In the genomic region with DNA sequence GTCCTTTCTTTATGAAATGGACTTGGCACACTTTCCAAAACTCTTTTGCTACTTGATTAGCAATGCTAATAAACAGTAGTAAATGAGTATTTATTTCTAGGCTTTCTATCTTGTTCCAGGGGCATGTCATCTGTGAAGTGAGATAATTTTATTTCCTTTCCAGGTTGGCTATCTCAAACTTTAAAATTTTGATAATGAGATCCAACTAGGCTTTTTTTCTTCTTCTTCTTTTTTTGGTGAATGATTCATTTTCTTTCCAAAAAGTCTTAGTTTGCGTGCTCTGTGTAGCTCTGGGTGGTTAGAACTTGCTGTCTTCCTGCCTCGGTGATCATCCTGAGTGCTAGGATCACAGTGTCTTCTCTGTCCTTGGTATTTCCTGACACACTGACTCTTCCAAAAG, we compare ENCODE assay signal across 21 mouse cellular contexts. TPM values are rescaled to one million over a fixed set of nuclear protein-coding genes. Genes with fewer than 3 reads are reported as not detected.
A peak's percentile ranks its signal among the peaks of the same experiment; 100 is the strongest.
DNase-seq lines count a peak whose midpoint lies in the region; ATAC-seq and TF ChIP-seq lines count a peak whose summit lies in the region.
"Had no signal": no experiment of that assay in that cellular context is flagged by ENCODE, and none has a peak within 500 bp of the region (broad histone marks: within the 10 kb centered on the region; RNA-seq: fewer than 3 reads in every experiment).

No protein-coding gene starts in this region.

- TF ChIP-seq EP300 in liver, embryonic 14.5 days (IDR thresholded peaks at IDR 0.05; ENCODE audit: low read depth) = 0 out of 2 replicates have a peak, but pooled peaks have one; percentile 23
- peak; percentile 69 for TF ChIP-seq EP300 in liver, postnatal 0 days (IDR thresholded peaks at IDR 0.05; ENCODE audit: low read depth)
- peak; percentile 96 to 98 for TF ChIP-seq EP300 in MEL (IDR thresholded peaks at IDR 0.05; ENCODE audit: low read depth in 1 of 2, low read length in 2 of 2)

- no peak for DNase-seq in liver, embryonic 14.5 days (ENCODE audit: low read depth in 3 of 3, low spot score in 3 of 3)
- DNase-seq in liver, embryonic 11.5 days (ENCODE audit: low spot score) = no peak
- DNase-seq in liver, postnatal 0 days = no peak
- peak; percentile 65 for DNase-seq in MEL (ENCODE audit: low read depth, low spot score)
- no peak for DNase-seq in testis, postnatal 14 days (ENCODE audit: low spot score)
- DNase-seq: adrenal gland, adult 2 months; adrenal gland, adult 8-10 months; adrenal gland, postnatal 10 days; adrenal gland, postnatal 14 days; adrenal gland, postnatal 25 days; adrenal gland, postnatal 36 days; B cell, adult 2 months; cerebellum, adult 11 months; cerebellum, adult 11-12 months; cerebellum, adult 18-20 months; cerebellum, adult 2 months had no signal

- no peak overlapping the region for H3K4me3 ChIP-seq in liver, embryonic 14.5 days (ENCODE audit: insufficient read depth in 1 of 2, low read depth in 2 of 2, low read length in 2 of 2)
- no peak overlapping the region for H3K4me3 ChIP-seq in liver, embryonic 11.5 days (ENCODE audit: low read depth, low read length)
- no peak overlapping the region for H3K4me3 ChIP-seq in liver, postnatal 0 days (ENCODE audit: low read depth, low read length)
- H3K4me3 ChIP-seq in liver, embryonic 12.5 days = no peak overlapping the region
- no peak overlapping the region for H3K4me3 ChIP-seq in MEL (ENCODE audit: control insufficient read depth in 1 of 2, insufficient read depth in 1 of 2, low read depth in 2 of 2, low read length in 2 of 2)

- no peak overlapping the region for H3K4me2 ChIP-seq in liver, embryonic 14.5 days (ENCODE audit: low read depth)
- no peak overlapping the region for H3K4me2 ChIP-seq in liver, embryonic 11.5 days
- no peak overlapping the region for H3K4me2 ChIP-seq in liver, postnatal 0 days (ENCODE audit: low read depth, low read length)
- H3K4me2 ChIP-seq in liver, embryonic 12.5 days = no peak overlapping the region

- H3K9me3 ChIP-seq in liver, embryonic 14.5 days (ENCODE audit: control insufficient read depth, low read length) = no peaks in the 10 kb centered on the region
- H3K9me3 ChIP-seq in liver, embryonic 11.5 days (ENCODE audit: control insufficient read depth, low read length) = no peaks in the 10 kb centered on the region
- no peaks in the 10 kb centered on the region for H3K9me3 ChIP-seq in liver, postnatal 0 days (ENCODE audit: low read length)
- no peaks in the 10 kb centered on the region; the same call in 1 of the 2 replicates for H3K9me3 ChIP-seq in liver, embryonic 12.5 days (replicated peaks)
- no peaks in the 10 kb centered on the region for H3K9me3 ChIP-seq in MEL (replicated peaks; ENCODE audit: insufficient read depth, low read length)

- no peaks in the 10 kb centered on the region for H3K27me3 ChIP-seq in liver, embryonic 14.5 days (ENCODE audit: control insufficient read depth, insufficient read depth, low read length)
- H3K27me3 ChIP-seq in liver, embryonic 11.5 days (replicated peaks; ENCODE audit: control insufficient read depth, insufficient read depth, low read length) = no peaks in the 10 kb centered on the region
- no peaks in the 10 kb centered on the region for H3K27me3 ChIP-seq in liver, postnatal 0 days (ENCODE audit: insufficient read depth, low read length)
- no peaks in the 10 kb centered on the region for H3K27me3 ChIP-seq in liver, embryonic 12.5 days (replicated peaks)
- no peaks in the 10 kb centered on the region for H3K27me3 ChIP-seq in MEL (ENCODE audit: control insufficient read depth in 1 of 2, insufficient read depth in 2 of 2, low read length in 2 of 2)
- H3K27me3 ChIP-seq: CH12.LX, Patski had no signal

- peaks cover 61% of the 10 kb centered on the region for H3K36me3 ChIP-seq in liver, embryonic 14.5 days (replicated peaks; ENCODE audit: control insufficient read depth, insufficient read depth, low read depth)
- peaks cover 48% of the 10 kb centered on the region for H3K36me3 ChIP-seq in liver, embryonic 11.5 days (ENCODE audit: control insufficient read depth, insufficient read depth, low read length)
- H3K36me3 ChIP-seq in liver, postnatal 0 days (replicated peaks; ENCODE audit: insufficient read depth, low read length) = peaks cover 77% of the 10 kb centered on the region
- peaks cover 94% of the 10 kb centered on the region for H3K36me3 ChIP-seq in liver, embryonic 12.5 days
- peaks cover 20 to 42% of the 10 kb centered on the region in 2 experiments for H3K36me3 ChIP-seq in MEL (ENCODE audit: control insufficient read depth in 1 of 2, insufficient read depth in 2 of 2, low read length in 2 of 2)

- no peak for ATAC-seq in liver, embryonic 14.5 days (ENCODE audit: insufficient read depth)
- no peak for ATAC-seq in liver, embryonic 11.5 days (replicated peaks; ENCODE audit: low FRiP score)
- no peak for ATAC-seq in liver, postnatal 0 days
- ATAC-seq in liver, embryonic 12.5 days = no peak
- ATAC-seq: activated CD4-positive, CD25-positive, alpha-beta regulatory T cell, adult 4 months; CD4-positive, CD25-positive, alpha-beta regulatory T cell, adult 4 months; Patski had no signal

- no peak overlapping the region for H3K9ac ChIP-seq in liver, embryonic 14.5 days (replicated peaks)
- no peak overlapping the region for H3K9ac ChIP-seq in liver, embryonic 11.5 days (ENCODE audit: low read depth, low read length)
- no peak overlapping the region for H3K9ac ChIP-seq in liver, postnatal 0 days (replicated peaks)
- H3K9ac ChIP-seq in liver, embryonic 12.5 days = no peak overlapping the region
- peak overlapping the region; percentile 31; the same call in 1 of the 2 replicates for H3K9ac ChIP-seq in MEL (ENCODE audit: control insufficient read depth, low read depth, low read length, poor library complexity, severe bottlenecking)

- no peak for TF ChIP-seq RAD21 in MEL (IDR thresholded peaks at IDR 0.05; ENCODE audit: low read depth, low read length)

- no peak for TF ChIP-seq POLR2A in MEL (IDR thresholded peaks at IDR 0.05; ENCODE audit: control insufficient read depth in 1 of 2, insufficient read depth in 1 of 2, low read depth in 1 of 2, low read length in 2 of 2, poor library complexity in 1 of 2)

- WGBS in liver, embryonic 14.5 days (ENCODE audit: insufficient replicate concordance) = 83% methylated on average over 2 of the region's 2 CpGs
- WGBS in liver, embryonic 11.5 days = 79% methylated on average over 2 of the region's 2 CpGs
- WGBS in liver, postnatal 0 days (ENCODE audit: insufficient replicate concordance) = 67% methylated on average over 2 of the region's 2 CpGs
- 82% methylated on average over 2 of the region's 2 CpGs for WGBS in liver, embryonic 12.5 days (ENCODE audit: insufficient replicate concordance)

- no peaks in the 10 kb centered on the region for H3K79me2 ChIP-seq in MEL (ENCODE audit: control insufficient read depth, insufficient read depth, low read length, poor library complexity)

- peaks cover 4% of the 10 kb centered on the region in 2 experiments for H3K4me1 ChIP-seq in liver, embryonic 14.5 days (replicated peaks; ENCODE audit: control insufficient read depth in 2 of 2, insufficient read depth in 2 of 2, low read length in 1 of 2)
- H3K4me1 ChIP-seq in liver, embryonic 11.5 days (replicated peaks; ENCODE audit: control insufficient read depth, insufficient read depth, low read length) = peaks cover 4% of the 10 kb centered on the region
- peaks cover under 1% of the 10 kb centered on the region; the same call in 1 of the 2 replicates for H3K4me1 ChIP-seq in liver, postnatal 0 days (ENCODE audit: insufficient read depth)
- peaks cover 21% of the 10 kb centered on the region for H3K4me1 ChIP-seq in liver, embryonic 12.5 days
- H3K4me1 ChIP-seq in MEL (ENCODE audit: control insufficient read depth in 1 of 2, insufficient read depth in 2 of 2, low read length in 2 of 2) = peaks cover 25 to 31% of the 10 kb centered on the region in 2 experiments

- no peak for TF ChIP-seq CTCF in liver, embryonic 14.5 days (IDR thresholded peaks at IDR 0.05; ENCODE audit: low read depth)
- TF ChIP-seq CTCF in liver, postnatal 0 days (IDR thresholded peaks at IDR 0.05; ENCODE audit: low read depth) = no peak
- no peak for TF ChIP-seq CTCF in MEL (IDR thresholded peaks at IDR 0.05 in 2 of 3, conservative IDR thresholded peaks at IDR 0.05 in 1 of 3; ENCODE audit: control insufficient read depth in 1 of 3, insufficient read depth in 1 of 3, low read depth in 2 of 3, low read length in 3 of 3, poor library complexity in 1 of 3, severe bottlenecking in 1 of 3)

- no peak overlapping the region for H3K27ac ChIP-seq in liver, embryonic 14.5 days
- H3K27ac ChIP-seq in liver, embryonic 11.5 days (ENCODE audit: low read depth, low read length) = no peak overlapping the region
- no peak overlapping the region for H3K27ac ChIP-seq in liver, postnatal 0 days (ENCODE audit: low read depth)
- H3K27ac ChIP-seq in liver, embryonic 12.5 days = no peak overlapping the region; the same call in 1 of the 2 replicates
- H3K27ac ChIP-seq in MEL (ENCODE audit: control insufficient read depth, low read depth, low read length) = peak overlapping the region; percentile 96

TF ChIP-seq in MEL, 35 proteins besides CTCF, POLR2A, EP300 and RAD21 (continues in another document):
- TF ChIP-seq TCF12 (IDR thresholded peaks at IDR 0.05; ENCODE audit: low read depth, low read length) (peak; percentile 97), ZMIZ1 (IDR thresholded peaks at IDR 0.05; ENCODE audit: low read depth, low read length) (no peak), MAFK (IDR thresholded peaks at IDR 0.05; ENCODE audit: borderline replicate concordance, low read depth, low read length) (no peak), MAX (IDR thresholded peaks at IDR 0.05; ENCODE audit: low read length) (no peak)

RNA-seq across cellular contexts. Expression of a gene that starts 24.0 kb away (rescaled TPM):
- 3.8 and 7.6 TPM in 2 replicates for polyA plus RNA-seq in liver, embryonic 14.5 days (2012; rRNA removed)
- 10.1 TPM in 2 replicates for polyA plus RNA-seq in liver, embryonic 14.5 days (2014; fragmentation: Nextera tagmentation; extraction: Ambion mirVana)
- 15.2 and 15.4 TPM in 2 replicates for polyA plus RNA-seq in liver, embryonic 11.5 days (2014; fragmentation: Nextera tagmentation; extraction: Ambion mirVana)
- polyA plus RNA-seq in liver, postnatal 0 days (2015; fragmentation: Nextera tagmentation; extraction: Ambion mirVana) = 4.2 and 4.6 TPM in 2 replicates
- 9.8 and 10.8 TPM in 2 replicates for polyA plus RNA-seq in liver, embryonic 12.5 days (2016; fragmentation: Nextera tagmentation; extraction: Ambion mirVana)
- 12.2 and 13.4 TPM in 2 replicates for total RNA-seq in MEL (2012; rRNA removed)
- 10 to 100 TPM in 1 of 2 experiments, not detected in 1; 12.1 TPM for polyA plus RNA-seq in MEL (2012; ENCODE audit: insufficient read depth in 1 of 2, insufficient read length in 2 of 2, low read depth in 1 of 2, low replicate concordance in 2 of 2, missing spikeins in 1 of 2)

RNA-seq across cellular contexts. Expression of a gene that starts 32.4 kb away (rescaled TPM):
- polyA plus RNA-seq in liver, embryonic 14.5 days (2012; rRNA removed) = 14.9 and 16.1 TPM in 2 replicates
- 55.9 and 66.0 TPM in 2 replicates for polyA plus RNA-seq in liver, embryonic 14.5 days (2014; fragmentation: Nextera tagmentation; extraction: Ambion mirVana)
- 126 and 130 TPM in 2 replicates for polyA plus RNA-seq in liver, embryonic 11.5 days (2014; fragmentation: Nextera tagmentation; extraction: Ambion mirVana)
- polyA plus RNA-seq in liver, postnatal 0 days (2015; fragmentation: Nextera tagmentation; extraction: Ambion mirVana) = 52.8 and 57.2 TPM in 2 replicates
- 104 and 106 TPM in 2 replicates for polyA plus RNA-seq in liver, embryonic 12.5 days (2016; fragmentation: Nextera tagmentation; extraction: Ambion mirVana)
- total RNA-seq in MEL (2012; rRNA removed) = 77.9 and 82.2 TPM in 2 replicates
- 10 to 100 TPM; 47.3 to 99.6 TPM for polyA plus RNA-seq in MEL (2012; ENCODE audit: insufficient read depth in 1 of 2, insufficient read length in 2 of 2, low read depth in 1 of 2, low replicate concordance in 2 of 2, missing spikeins in 1 of 2)
